Mouse (Mus musculus) forebrain, embryonic 16.5 days (tissue): ENCODE measurements around the gene Notch2. TPM values are rescaled to one million over a fixed set of nuclear protein-coding genes. Genes with fewer than 3 reads are reported as not detected.

Experiments
- ATAC-seq: fragments of 200-750 bp; cut with Nextera tagmentation; 2 replicates; pipeline ENCODE4 v1.8.0; 2017; ENCODE audit warnings: mild to moderate bottlenecking, moderate library complexity
- H3K27ac ChIP-seq: fragments of 300-500 bp; sonication (generic); 2 replicates; pipeline ENCODE4 v1.5.1; 2014; ENCODE audit warnings: low read length, control low read depth
- H3K27me3 ChIP-seq: fragments of 300-500 bp; sonication (generic); replicated peaks from 2 replicates; pipeline ENCODE4 v1.6.1; 2014; ENCODE audit warnings: low read length; ENCODE audit not compliant: control insufficient read depth, insufficient read depth
- H3K36me3 ChIP-seq: fragments of 300-500 bp; sonication (generic); 2 replicates; pipeline ENCODE4 v1.6.1; 2014; ENCODE audit not compliant: control insufficient read depth, insufficient read depth
- H3K4me1 ChIP-seq: fragments of 300-500 bp; sonication (generic); replicated peaks from 2 replicates; pipeline ENCODE4 v1.6.1; 2014; ENCODE audit warnings: low read length; ENCODE audit not compliant: control insufficient read depth, insufficient read depth
- H3K4me2 ChIP-seq: fragments of 300-500 bp; sonication (generic); 2 replicates; pipeline ENCODE4 v1.6.1; 2014; ENCODE audit warnings: mild to moderate bottlenecking, low read length, control low read depth
- H3K4me3 ChIP-seq: fragments of 300-500 bp; sonication (generic); replicated peaks from 2 replicates; pipeline ENCODE4 v1.5.1; 2014; ENCODE audit warnings: mild to moderate bottlenecking, low read length, control low read depth
- H3K9ac ChIP-seq: fragments of 300-500 bp; sonication (generic); replicated peaks from 2 replicates; pipeline ENCODE4 v1.6.1; 2014; ENCODE audit warnings: low read depth, low read length, control low read depth
- H3K9me3 ChIP-seq: fragments of 300-500 bp; sonication (generic); 2 replicates; pipeline ENCODE4 v1.6.1; 2016; ENCODE audit warnings: low read length; ENCODE audit not compliant: control insufficient read depth
- WGBS: fragments of 180-500 bp; shearing (Covaris S2); extraction: QIAGEN DNeasy Blood & Tissue Kit; methylation state at CpG from one replicate; pipeline ENCODE4 v1.1.7; 2014; 5-methylcytosine and 5-hydroxymethylcytosine counted together
- polyA plus RNA-seq: library from polyadenylated mRNA; unstranded; fragments of >200 nt; fragmentation: Nextera tagmentation; extraction: Ambion mirVana; gene quantifications from 2 replicates; pipeline ENCODE4 v1.2.1, GENCODE M21; 2015

The Notch2 gene
- polyA plus RNA-seq, 1 experiment from 2014 or later, result 14.6 TPM

- Histone ChIP-seq H3K4me2 (no peak overlapping the region), H3K9me3 (no peaks in the 10 kb centered on the region)
- WGBS, result 88% methylated on average over 10 of the region's 10 CpGs
Observed at GRCm38 (mm10) chr3:98151016-98151415, 137.7 kb downstream of the Notch2 start.

GRCm38 (mm10) chr3:98153460-98153859, 140.1 kb downstream of the Notch2 start:
- no peak for ATAC-seq

More at GRCm38 (mm10) chr3:98151016-98151415, 137.7 kb downstream of the Notch2 start:
- H3K4me3 ChIP-seq, result no peak overlapping the region
- no peak overlapping the region for H3K9ac ChIP-seq
- no peak for ATAC-seq
- H3K4me1 ChIP-seq, result no peaks in the 10 kb centered on the region
- H3K36me3 ChIP-seq, result 0 out of 2 replicates have a peak, but pooled peaks cover 2% of the 10 kb centered on the region
- no peak overlapping the region for H3K27ac ChIP-seq
- H3K27me3 ChIP-seq, result no peaks in the 10 kb centered on the region

GRCm38 (mm10) chr3:98156158-98156557, 142.8 kb downstream of the Notch2 start:
- Histone ChIP-seq H3K4me2 (no peak overlapping the region), H3K9ac (no peak overlapping the region), H3K36me3 (no peaks in the 10 kb centered on the region), H3K27me3 (no peaks in the 10 kb centered on the region), H3K4me3 (no peak overlapping the region), H3K27ac (no peak overlapping the region), H3K4me1 (no peaks in the 10 kb centered on the region), H3K9me3 (no peaks in the 10 kb centered on the region)
- WGBS, result 54% methylated on average over 4 of the region's 4 CpGs
- ATAC-seq, result no peak

More at GRCm38 (mm10) chr3:98153460-98153859, 140.1 kb downstream of the Notch2 start:
- no peak overlapping the region for H3K27ac ChIP-seq
- H3K4me1 ChIP-seq, result no peaks in the 10 kb centered on the region
- no peaks in the 10 kb centered on the region for H3K9me3 ChIP-seq
- H3K9ac ChIP-seq, result no peak overlapping the region
- no peak overlapping the region for H3K4me3 ChIP-seq
- H3K36me3 ChIP-seq, result no peaks in the 10 kb centered on the region
- H3K27me3 ChIP-seq, result no peaks in the 10 kb centered on the region
- H3K4me2 ChIP-seq, result no peak overlapping the region

- no peaks in the 10 kb centered on the region for H3K36me3 ChIP-seq
- no peak overlapping the region for H3K4me2 ChIP-seq
- H3K9ac ChIP-seq, result no peak overlapping the region
- H3K4me1 ChIP-seq, result no peaks in the 10 kb centered on the region
- H3K27ac ChIP-seq, result no peak overlapping the region
- WGBS, result 75% methylated on average over 2 of the region's 2 CpGs
- ATAC-seq, result no peak
- no peak overlapping the region for H3K4me3 ChIP-seq
- H3K27me3 ChIP-seq, result no peaks in the 10 kb centered on the region
- no peaks in the 10 kb centered on the region for H3K9me3 ChIP-seq
Observed at GRCm38 (mm10) chr3:98157073-98157472, 143.7 kb downstream of the Notch2 start.

- Histone ChIP-seq H3K27me3 (no peaks in the 10 kb centered on the region), H3K4me1 (no peaks in the 10 kb centered on the region), H3K9ac (no peak overlapping the region), H3K27ac (no peak overlapping the region), H3K4me2 (no peak overlapping the region), H3K4me3 (no peak overlapping the region), H3K36me3 (no peaks in the 10 kb centered on the region), H3K9me3 (no peaks in the 10 kb centered on the region)
- no peak for ATAC-seq
- 73% methylated on average over 2 of the region's 2 CpGs for WGBS
Observed at GRCm38 (mm10) chr3:98157585-98157984, 144.3 kb downstream of the Notch2 start.

- Histone ChIP-seq H3K9me3 (no peaks in the 10 kb centered on the region), H3K36me3 (no peaks in the 10 kb centered on the region), H3K4me3 (no peak overlapping the region), H3K4me2 (no peak overlapping the region), H3K4me1 (no peaks in the 10 kb centered on the region), H3K27me3 (no peaks in the 10 kb centered on the region), H3K9ac (no peak overlapping the region), H3K27ac (no peak overlapping the region)
- ATAC-seq, result no peak
- 77% methylated on average over 4 of the region's 4 CpGs for WGBS
Observed at GRCm38 (mm10) chr3:98158646-98159045, 145.3 kb downstream of the Notch2 start.

GRCm38 (mm10) chr3:98159289-98159688, 146.0 kb downstream of the Notch2 start:
- Histone ChIP-seq H3K4me2 (no peak overlapping the region), H3K9me3 (no peaks in the 10 kb centered on the region), H3K27me3 (no peaks in the 10 kb centered on the region), H3K27ac (no peak overlapping the region), H3K4me3 (no peak overlapping the region), H3K36me3 (no peaks in the 10 kb centered on the region), H3K9ac (no peak overlapping the region), H3K4me1 (no peaks in the 10 kb centered on the region)
- 17% methylated on average over 4 of the region's 4 CpGs for WGBS
- ATAC-seq, result peak; percentile 20; the same call in 1 of the 2 replicates

- Histone ChIP-seq H3K4me2 (no peak within 1 kb of the TSS), H3K4me3 (no peak within 1 kb of the TSS), H3K9ac (no peak within 1 kb of the TSS), H3K4me1 (no peaks in the 10 kb centered on the region), H3K27ac (no peak within 1 kb of the TSS), H3K27me3 (no peaks in the 10 kb centered on the region), H3K9me3 (no peaks in the 10 kb centered on the region), H3K36me3 (no peaks in the 10 kb centered on the region)
- WGBS, result 88% methylated on average over 17 of the region's 17 CpGs
- no peak for ATAC-seq
Observed at GRCm38 (mm10) chr3:98160330-98160729, 147.0 kb downstream of the Notch2 start, which contains the start of gene Adam30. Gene Adam30 (plus strand): TSS chr3:98160630.

GRCm38 (mm10) chr3:98178340-98178739, 165.0 kb downstream of the Notch2 start:
- WGBS, result 46% methylated on average over 4 of the region's 4 CpGs
- H3K9ac ChIP-seq, result no peak overlapping the region
- H3K4me1 ChIP-seq, result no peaks in the 10 kb centered on the region
- H3K4me2 ChIP-seq, result no peak overlapping the region
- H3K27ac ChIP-seq, result no peak overlapping the region
- ATAC-seq, result peak; percentile 52; the same call in 1 of the 2 replicates
- H3K27me3 ChIP-seq, result no peaks in the 10 kb centered on the region
- H3K4me3 ChIP-seq, result no peak overlapping the region
- H3K9me3 ChIP-seq, result peaks cover 3% of the 10 kb centered on the region; the same call in 1 of the 2 replicates
- no peaks in the 10 kb centered on the region for H3K36me3 ChIP-seq

- no peaks in the 10 kb centered on the region for H3K27me3 ChIP-seq
- no peak overlapping the region for H3K4me3 ChIP-seq
- peaks cover 5% of the 10 kb centered on the region; the same call in 1 of the 2 replicates for H3K9me3 ChIP-seq
- H3K27ac ChIP-seq, result no peak overlapping the region
- peaks cover 3% of the 10 kb centered on the region; the same call in 1 of the 2 replicates for H3K4me1 ChIP-seq
- no peaks in the 10 kb centered on the region for H3K36me3 ChIP-seq
- WGBS, result 24% methylated on average over 7 of the region's 7 CpGs
- 0 out of 2 replicates have a peak, but pooled peaks have one; percentile 71 for ATAC-seq
- no peak overlapping the region for H3K9ac ChIP-seq
- H3K4me2 ChIP-seq, result no peak overlapping the region
Observed at GRCm38 (mm10) chr3:98180805-98181204, 167.5 kb downstream of the Notch2 start.
